Mouse (Mus musculus) CD8-positive naive resting alpha-beta T cell, adult 2 months (primary cell): ENCODE data around the gene Fez2.

Experiments used
- DNase-seq, 2 experiments: peaks; one replicate each; pipeline ENCODE4 v3.0.0; 2022; ENCODE audit warnings: low read depth in 2 of 2, low spot score in 2 of 2

The Fez2 gene

DNA sequence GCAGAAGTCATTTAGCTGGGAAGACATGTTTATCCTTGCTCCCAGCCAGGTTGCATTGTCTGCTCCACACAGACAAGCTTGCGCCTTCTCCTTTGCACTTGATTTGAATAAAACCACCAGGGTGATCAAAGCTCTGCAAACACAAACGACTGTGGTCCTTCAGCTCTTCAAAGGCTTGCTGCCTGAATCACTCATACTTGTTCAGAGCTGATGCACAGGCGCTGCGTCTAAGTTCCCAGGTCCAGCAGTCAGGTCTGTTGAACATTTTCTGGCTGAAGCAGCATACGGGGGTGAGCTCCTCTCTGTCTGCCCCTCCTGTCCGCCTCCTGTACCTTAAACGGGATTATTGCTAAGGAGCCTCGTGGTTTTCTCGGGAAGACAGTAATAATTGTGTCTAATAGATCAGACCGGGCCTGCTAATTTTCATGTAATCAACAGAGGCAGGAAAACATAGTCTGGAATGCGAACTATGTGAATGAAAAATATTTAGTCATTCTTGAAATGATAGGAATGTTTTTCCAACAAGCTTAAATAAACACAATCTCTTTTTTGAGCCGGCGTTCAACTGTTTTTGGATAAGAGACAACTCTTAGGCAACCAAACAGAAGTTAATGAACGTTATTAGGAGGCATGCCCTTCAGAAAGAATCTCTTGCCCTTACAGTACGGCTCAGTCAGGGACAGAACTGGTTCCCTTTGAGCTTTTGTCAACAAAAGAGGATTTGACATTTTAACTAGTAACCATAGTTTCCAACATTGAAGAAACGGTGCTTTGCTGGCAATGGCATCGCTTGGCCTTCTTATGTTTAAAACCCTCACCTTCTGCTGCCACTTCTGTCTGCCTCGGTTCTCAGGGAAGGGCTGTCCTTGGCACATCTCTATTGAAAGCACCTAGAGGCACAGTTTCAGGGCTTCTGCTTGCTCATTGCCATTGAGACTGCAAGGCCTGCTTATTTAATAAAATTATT, 95.3 kb downstream of the Fez2 start:
- no peak for DNase-seq

GRCm38 (mm10) chr17:78321216-78321835, 96.6 kb downstream of the Fez2 start:
- no peak for DNase-seq
